Mouse (Mus musculus): ENCODE data around the gene Trim15.

GRCm38 (mm10) chr17:36828488-36828887 is 38.5 kb downstream of the Trim15 start:
- TF ChIP-seq POLR2A (IDR thresholded peaks at IDR 0.05; ENCODE audit: low read depth, low read length) (no peak), CTCF (IDR thresholded peaks at IDR 0.05; ENCODE audit: extremely low read depth, insufficient read length, insufficient replicate concordance, low read depth, low read length) (no peak)

All from small intestine, adult 2 months (tissue).